Mouse (Mus musculus): ENCODE results near the gene Prickle1. TPM values are rescaled to one million over a fixed set of nuclear protein-coding genes. Genes with fewer than 3 reads are reported as not detected.

The Prickle1 gene
- polyA plus RNA-seq, 1 experiment from 2014 or later: 40.6 TPM

DNA sequence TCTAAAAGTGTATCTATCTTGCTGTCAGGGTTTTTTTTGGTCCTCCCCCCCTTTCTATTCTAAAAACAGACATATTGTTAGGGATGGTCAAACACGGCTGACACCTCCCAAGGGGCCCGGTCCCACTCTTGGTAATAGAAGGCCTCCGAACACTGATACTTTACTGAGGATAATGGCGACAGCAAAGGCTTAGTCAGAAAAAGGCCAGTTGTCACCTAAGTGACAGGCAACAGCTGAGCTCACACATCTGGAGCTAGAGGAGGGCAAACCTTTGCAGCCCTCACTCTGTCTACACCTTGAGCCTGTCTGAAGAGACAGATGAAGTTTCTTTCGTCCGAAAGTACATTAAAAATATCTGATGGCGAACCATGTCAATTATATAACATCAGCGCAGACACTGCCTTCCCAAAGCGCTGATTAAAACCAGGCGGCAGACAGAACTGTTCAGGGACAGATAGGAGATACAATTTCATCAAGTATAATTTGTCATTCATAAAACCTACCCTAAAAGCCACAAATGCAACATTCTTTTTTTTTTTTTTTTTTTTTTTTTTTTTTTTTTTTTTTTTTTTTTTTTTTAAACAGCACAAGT is 1.3 kb downstream of the Prickle1 start:
- Histone ChIP-seq H3K4me1 (ENCODE audit: control insufficient read depth in 2 of 2, insufficient read depth in 2 of 2, low read length in 2 of 2) (peaks cover 8 to 51% of the 10 kb centered on the region in 2 experiments), H3K27ac (replicated peaks in 1 of 2; ENCODE audit: control insufficient read depth in 1 of 2, insufficient read depth in 1 of 2, low read depth in 2 of 2, low read length in 2 of 2) (peak overlapping the region; percentile 70 to 93), H3K9me3 (ENCODE audit: control insufficient read depth, low read length) (no peaks in the 10 kb centered on the region), H3K36me3 (ENCODE audit: control insufficient read depth, insufficient read depth, low read length) (no peaks in the 10 kb centered on the region), H3K9ac (ENCODE audit: low read length) (peak overlapping the region; percentile 98), H3K4me2 (ENCODE audit: low read length) (peak overlapping the region; percentile 76), H3K4me3 (ENCODE audit: control insufficient read depth in 1 of 2, insufficient read depth in 1 of 2, low read depth in 1 of 2, low read length in 2 of 2) (peak overlapping the region; percentile 74 to 95), H3K27me3 (ENCODE audit: control insufficient read depth, insufficient read depth, low read length) (no peaks in the 10 kb centered on the region)
- WGBS: 3% methylated on average over 10 of the region's 10 CpGs
- no peak for ATAC-seq (ENCODE audit: insufficient number of reproducible peaks, insufficient read depth, low FRiP score, low read depth)

DNA sequence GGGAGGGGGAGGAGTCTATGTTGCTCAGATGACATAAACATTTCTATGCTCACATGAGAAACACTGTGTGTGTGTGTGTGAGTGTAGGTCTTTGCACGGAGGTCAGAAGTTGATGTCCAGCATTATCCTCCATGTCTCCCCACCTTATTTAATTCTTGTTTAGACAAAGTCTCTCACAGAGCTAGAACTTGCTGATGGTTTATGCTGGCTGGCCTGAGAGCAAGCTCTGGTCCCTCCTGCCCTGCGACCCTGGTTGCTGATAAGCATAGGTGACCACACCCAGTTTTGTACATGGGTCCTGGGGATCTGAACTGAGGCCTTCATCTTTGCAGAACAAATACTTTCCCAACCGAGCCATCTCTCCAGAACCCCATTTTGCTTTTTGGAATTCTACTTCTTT is 3.1 kb downstream of the Prickle1 start:
- Histone ChIP-seq H3K9ac (ENCODE audit: low read length) (no peak overlapping the region), H3K4me2 (ENCODE audit: low read length) (peak overlapping the region; percentile 80), H3K27ac (replicated peaks in 1 of 2; ENCODE audit: control insufficient read depth in 1 of 2, insufficient read depth in 1 of 2, low read depth in 2 of 2, low read length in 2 of 2) (peak overlapping the region; percentile 0 to 93; a peak in 2 of 4 replicates), H3K36me3 (ENCODE audit: control insufficient read depth, insufficient read depth, low read length) (no peaks in the 10 kb centered on the region), H3K4me1 (ENCODE audit: control insufficient read depth in 2 of 2, insufficient read depth in 2 of 2, low read length in 2 of 2) (peaks cover 11 to 67% of the 10 kb centered on the region in 2 experiments), H3K27me3 (ENCODE audit: control insufficient read depth, insufficient read depth, low read length) (no peaks in the 10 kb centered on the region), H3K9me3 (ENCODE audit: control insufficient read depth, low read length) (no peaks in the 10 kb centered on the region), H3K4me3 (ENCODE audit: control insufficient read depth in 1 of 2, insufficient read depth in 1 of 2, low read depth in 1 of 2, low read length in 2 of 2) (peak overlapping the region in 1 of 2 experiments; percentile 37; a peak in 2 of 4 replicates)
- ATAC-seq (ENCODE audit: insufficient number of reproducible peaks, insufficient read depth, low FRiP score, low read depth): no peak
- 27% methylated on average over 3 of the region's 3 CpGs for WGBS

DNA sequence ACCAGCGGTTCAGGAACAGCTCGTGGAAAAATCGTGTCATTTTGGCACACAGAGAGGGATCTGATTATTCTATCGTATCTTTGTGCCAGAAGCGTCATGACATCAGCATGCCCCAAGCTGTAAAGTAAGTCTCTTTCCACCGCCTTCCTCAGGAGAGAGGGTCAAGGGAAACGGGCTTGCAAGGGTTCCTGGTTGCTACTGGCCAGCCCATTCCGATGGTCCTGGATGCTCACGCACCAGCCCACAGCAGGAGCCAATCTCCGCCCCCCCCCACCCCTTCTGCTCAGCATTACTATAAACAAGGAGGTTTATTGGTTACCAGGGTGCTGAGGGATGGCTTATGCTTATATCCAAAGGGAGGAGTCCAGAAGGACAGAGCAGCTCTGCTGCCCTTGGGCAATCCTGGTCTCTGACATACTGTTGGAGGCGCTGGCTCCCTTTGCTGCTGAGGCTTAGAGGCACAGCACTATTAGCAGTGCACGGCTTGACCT is 3.8 kb downstream of the Prickle1 start:
- peaks cover 14 to 67% of the 10 kb centered on the region in 2 experiments for H3K4me1 ChIP-seq (ENCODE audit: control insufficient read depth in 2 of 2, insufficient read depth in 2 of 2, low read length in 2 of 2)
- no peaks in the 10 kb centered on the region for H3K9me3 ChIP-seq (ENCODE audit: control insufficient read depth, low read length)
- H3K9ac ChIP-seq (ENCODE audit: low read length): peak overlapping the region; percentile 68
- peak overlapping the region; percentile 18 to 37 for H3K4me3 ChIP-seq (ENCODE audit: control insufficient read depth in 1 of 2, insufficient read depth in 1 of 2, low read depth in 1 of 2, low read length in 2 of 2)
- ATAC-seq (ENCODE audit: insufficient number of reproducible peaks, insufficient read depth, low FRiP score, low read depth): peak; percentile 14; the same call in 1 of the 2 replicates
- H3K27me3 ChIP-seq (ENCODE audit: control insufficient read depth, insufficient read depth, low read length): no peaks in the 10 kb centered on the region
- peak overlapping the region; percentile 80 for H3K4me2 ChIP-seq (ENCODE audit: low read length)
- 2% methylated on average over 12 of the region's 12 CpGs for WGBS
- H3K27ac ChIP-seq (replicated peaks in 1 of 2; ENCODE audit: control insufficient read depth in 1 of 2, insufficient read depth in 1 of 2, low read depth in 2 of 2, low read length in 2 of 2): peak overlapping the region; percentile 53 to 93
- no peaks in the 10 kb centered on the region for H3K36me3 ChIP-seq (ENCODE audit: control insufficient read depth, insufficient read depth, low read length)

DNA sequence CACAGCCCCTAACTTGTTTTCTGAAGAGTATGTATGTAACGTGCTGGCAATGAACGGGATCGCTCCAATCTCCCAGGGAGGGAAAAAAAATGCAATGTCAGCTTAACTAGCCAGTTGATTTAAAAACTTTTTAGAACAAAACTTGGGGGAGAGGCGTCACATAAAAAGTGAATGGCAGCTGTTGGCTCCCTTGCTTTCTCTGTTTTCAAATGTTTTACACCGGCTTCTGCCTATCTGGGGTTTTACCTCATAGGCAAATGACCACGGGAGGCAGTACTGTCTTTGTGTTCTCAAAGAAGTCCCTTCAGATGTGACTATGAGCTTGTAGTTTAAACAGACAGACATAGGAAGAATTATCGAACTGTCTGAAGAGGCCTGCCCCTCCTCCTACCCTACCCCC is 4.3 kb downstream of the Prickle1 start:
- peak overlapping the region; percentile 68 for H3K9ac ChIP-seq (ENCODE audit: low read length)
- H3K4me1 ChIP-seq (ENCODE audit: control insufficient read depth in 2 of 2, insufficient read depth in 2 of 2, low read length in 2 of 2): peaks cover 14 to 63% of the 10 kb centered on the region in 2 experiments
- ATAC-seq (ENCODE audit: insufficient number of reproducible peaks, insufficient read depth, low FRiP score, low read depth): no peak
- peak overlapping the region; percentile 80 for H3K4me2 ChIP-seq (ENCODE audit: low read length)
- no peaks in the 10 kb centered on the region for H3K9me3 ChIP-seq (ENCODE audit: control insufficient read depth, low read length)
- peak overlapping the region; percentile 25 to 93; a peak in 2 of 4 replicates for H3K27ac ChIP-seq (replicated peaks in 1 of 2; ENCODE audit: control insufficient read depth in 1 of 2, insufficient read depth in 1 of 2, low read depth in 2 of 2, low read length in 2 of 2)
- peak overlapping the region in 1 of 2 experiments; percentile 37; a peak in 2 of 4 replicates for H3K4me3 ChIP-seq (ENCODE audit: control insufficient read depth in 1 of 2, insufficient read depth in 1 of 2, low read depth in 1 of 2, low read length in 2 of 2)
- 28% methylated on average over 7 of the region's 7 CpGs for WGBS
- H3K36me3 ChIP-seq (ENCODE audit: control insufficient read depth, insufficient read depth, low read length): no peaks in the 10 kb centered on the region
- H3K27me3 ChIP-seq (ENCODE audit: control insufficient read depth, insufficient read depth, low read length): no peaks in the 10 kb centered on the region

DNA sequence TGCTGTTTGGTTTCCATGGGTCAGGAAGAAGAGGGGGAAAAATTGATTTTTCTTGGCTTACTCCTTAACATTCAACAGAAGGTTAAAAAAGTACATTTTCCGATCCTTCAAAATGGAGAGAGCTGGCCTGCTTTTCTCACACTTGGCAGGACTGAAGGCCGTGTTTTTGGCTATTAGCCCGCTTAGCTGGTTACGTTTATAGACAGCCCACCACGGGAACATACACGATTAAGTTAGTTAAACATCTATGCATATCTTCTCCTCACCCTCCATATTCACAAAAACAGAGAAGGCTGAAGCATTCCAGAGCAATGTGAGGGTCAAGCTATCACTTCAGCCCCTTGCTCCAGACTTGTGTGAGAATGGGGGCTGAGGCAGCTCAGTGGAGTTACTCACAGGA is 7.3 kb downstream of the Prickle1 start:
- H3K4me2 ChIP-seq (ENCODE audit: low read length): no peak overlapping the region
- peaks cover 18 to 62% of the 10 kb centered on the region in 2 experiments for H3K4me1 ChIP-seq (ENCODE audit: control insufficient read depth in 2 of 2, insufficient read depth in 2 of 2, low read length in 2 of 2)

DNA sequence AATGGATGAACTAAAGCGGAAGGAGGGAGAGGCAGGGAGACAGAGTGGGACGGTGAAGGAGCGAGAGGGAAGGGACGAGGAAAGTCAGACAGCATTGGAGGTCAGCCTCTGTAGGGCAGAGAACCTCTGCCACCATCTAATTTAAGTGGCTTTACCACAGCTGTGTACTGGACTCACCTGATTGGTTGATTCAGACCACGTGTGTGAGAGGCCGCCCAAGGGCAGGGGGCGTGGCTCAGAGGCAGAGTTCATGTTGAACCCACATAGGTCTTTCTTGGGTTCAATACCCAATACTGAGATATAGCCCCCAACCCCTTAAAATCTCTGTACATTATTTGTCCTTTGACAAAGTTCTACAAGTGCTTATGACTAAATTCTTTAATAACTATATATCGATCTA is 8.0 kb downstream of the Prickle1 start:
- no peaks in the 10 kb centered on the region for H3K9me3 ChIP-seq (ENCODE audit: control insufficient read depth, low read length)
- no peaks in the 10 kb centered on the region for H3K27me3 ChIP-seq (ENCODE audit: control insufficient read depth, insufficient read depth, low read length)
- no peak for ATAC-seq (ENCODE audit: insufficient number of reproducible peaks, insufficient read depth, low FRiP score, low read depth)
- peaks cover 7% of the 10 kb centered on the region for H3K36me3 ChIP-seq (ENCODE audit: control insufficient read depth, insufficient read depth, low read length)
- no peak overlapping the region for H3K9ac ChIP-seq (ENCODE audit: low read length)
- 82% methylated on average over 8 of the region's 8 CpGs for whole genome bisulfite sequencing
- no peak overlapping the region for H3K4me2 ChIP-seq (ENCODE audit: low read length)
- H3K4me1 ChIP-seq (ENCODE audit: control insufficient read depth in 2 of 2, insufficient read depth in 2 of 2, low read length in 2 of 2): peaks cover 17 to 59% of the 10 kb centered on the region in 2 experiments
- no peak overlapping the region for H3K4me3 ChIP-seq (ENCODE audit: control insufficient read depth in 1 of 2, insufficient read depth in 1 of 2, low read depth in 1 of 2, low read length in 2 of 2)
- H3K27ac ChIP-seq (replicated peaks in 1 of 2; ENCODE audit: control insufficient read depth in 1 of 2, insufficient read depth in 1 of 2, low read depth in 2 of 2, low read length in 2 of 2): peak overlapping the region; percentile 19 to 37; a peak in 2 of 4 replicates

More for the DNA sequence above, 7.3 kb downstream of the Prickle1 start:
- Histone ChIP-seq H3K36me3 (ENCODE audit: control insufficient read depth, insufficient read depth, low read length) (peaks cover 7% of the 10 kb centered on the region), H3K4me3 (ENCODE audit: control insufficient read depth in 1 of 2, insufficient read depth in 1 of 2, low read depth in 1 of 2, low read length in 2 of 2) (no peak overlapping the region), H3K9ac (ENCODE audit: low read length) (peak overlapping the region; percentile 21; the same call in 1 of the 2 replicates), H3K27ac (replicated peaks in 1 of 2; ENCODE audit: control insufficient read depth in 1 of 2, insufficient read depth in 1 of 2, low read depth in 2 of 2, low read length in 2 of 2) (peak overlapping the region; percentile 37 to 51), H3K27me3 (ENCODE audit: control insufficient read depth, insufficient read depth, low read length) (no peaks in the 10 kb centered on the region), H3K9me3 (ENCODE audit: control insufficient read depth, low read length) (no peaks in the 10 kb centered on the region)
- no peak for ATAC-seq (ENCODE audit: insufficient number of reproducible peaks, insufficient read depth, low FRiP score, low read depth)
- WGBS: 68% methylated on average over 6 of the region's 6 CpGs

DNA sequence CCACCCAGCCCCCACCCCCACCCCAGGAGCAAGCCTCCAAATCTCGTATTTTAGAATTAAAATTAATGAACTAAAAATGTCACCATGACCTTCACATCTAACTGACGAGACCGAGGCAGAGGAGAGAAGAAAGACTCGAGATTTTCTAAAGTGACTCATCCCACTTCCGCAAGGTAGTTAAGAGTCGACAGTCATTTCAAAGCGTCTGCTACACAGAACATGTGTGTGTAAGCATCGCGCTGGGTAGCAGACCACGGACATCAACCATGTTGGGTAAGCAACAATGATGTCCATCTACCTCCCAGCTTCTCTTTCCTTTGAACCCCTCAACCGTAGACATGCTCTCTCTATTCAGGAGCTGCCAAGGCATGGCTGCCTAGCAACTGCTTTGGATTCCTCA is 12.6 kb downstream of the Prickle1 start:
- 88% methylated on average over 11 of the region's 11 CpGs for WGBS
- Histone ChIP-seq H3K36me3 (ENCODE audit: control insufficient read depth, insufficient read depth, low read length) (peaks cover 10% of the 10 kb centered on the region), H3K4me3 (ENCODE audit: control insufficient read depth in 1 of 2, insufficient read depth in 1 of 2, low read depth in 1 of 2, low read length in 2 of 2) (no peak overlapping the region), H3K4me2 (ENCODE audit: low read length) (no peak overlapping the region), H3K4me1 (ENCODE audit: control insufficient read depth in 2 of 2, insufficient read depth in 2 of 2, low read length in 2 of 2) (peaks cover 8 to 20% of the 10 kb centered on the region in 2 experiments), H3K27me3 (ENCODE audit: control insufficient read depth, insufficient read depth, low read length) (no peaks in the 10 kb centered on the region), H3K27ac (replicated peaks in 1 of 2; ENCODE audit: control insufficient read depth in 1 of 2, insufficient read depth in 1 of 2, low read depth in 2 of 2, low read length in 2 of 2) (no peak overlapping the region), H3K9ac (ENCODE audit: low read length) (no peak overlapping the region), H3K9me3 (ENCODE audit: control insufficient read depth, low read length) (0 out of 2 replicates have a peak, but pooled peaks cover 2% of the 10 kb centered on the region)
- no peak for ATAC-seq (ENCODE audit: insufficient number of reproducible peaks, insufficient read depth, low FRiP score, low read depth)
